Mouse (Mus musculus): ENCODE measurements around the gene Fgfrl1.

- TF ChIP-seq CTCF (IDR thresholded peaks at IDR 0.05; ENCODE audit: insufficient read depth, low read depth, low read length) (no peak), POLR2A (IDR thresholded peaks at IDR 0.05; ENCODE audit: insufficient read depth, low read depth, low read length) (no peak)
Observed at GRCm38 (mm10) chr5:108647820-108648465, 44.2 kb upstream of the Fgfrl1 start.
